Mouse (Mus musculus): ENCODE data around the gene Tuba3b. TPM values are rescaled to one million over a fixed set of nuclear protein-coding genes. Genes with fewer than 3 reads are reported as not detected.
A peak's percentile ranks its signal among the peaks of the same experiment; 100 is the strongest.

The Tuba3b gene
- polyA plus RNA-seq, 1 experiment from 2014 or later: not detected

GRCm38 (mm10) chr6:145598794-145599555 is 16.6 kb upstream of the Tuba3b start:
- WGBS: 45% methylated on average over 11 of the region's 11 CpGs
- ATAC-seq (ENCODE audit: low read depth): no peak

GRCm38 (mm10) chr6:145604126-145604525 is 11.4 kb upstream of the Tuba3b start:
- WGBS: 42% methylated on average over 2 of the region's 2 CpGs
- H3K36me3 ChIP-seq (ENCODE audit: control insufficient read depth, insufficient read depth, low read length): no peaks in the 10 kb centered on the region
- no peak for DNase-seq (ENCODE audit: low spot score)
- no peaks in the 10 kb centered on the region for H3K27me3 ChIP-seq (replicated peaks; ENCODE audit: control insufficient read depth, insufficient read depth, low read length)
- no peak overlapping the region for H3K27ac ChIP-seq (replicated peaks; ENCODE audit: low read depth, low read length)
- H3K4me3 ChIP-seq (ENCODE audit: low read depth, low read length): no peak overlapping the region
- H3K4me1 ChIP-seq (ENCODE audit: control insufficient read depth, insufficient read depth, low read length): peaks cover 6% of the 10 kb centered on the region
- H3K9me3 ChIP-seq (ENCODE audit: control insufficient read depth, low read length): no peaks in the 10 kb centered on the region
- H3K4me2 ChIP-seq (ENCODE audit: low read depth, low read length): no peak overlapping the region
- no peak for ATAC-seq (ENCODE audit: low read depth)
- H3K9ac ChIP-seq (ENCODE audit: low read depth, low read length): no peak overlapping the region

More at GRCm38 (mm10) chr6:145598794-145599555, 16.6 kb upstream of the Tuba3b start:
- Histone ChIP-seq H3K9me3 (ENCODE audit: control insufficient read depth, low read length) (no peaks in the 10 kb centered on the region), H3K4me3 (ENCODE audit: low read depth, low read length) (no peak overlapping the region), H3K9ac (ENCODE audit: low read depth, low read length) (no peak overlapping the region), H3K27me3 (replicated peaks; ENCODE audit: control insufficient read depth, insufficient read depth, low read length) (no peaks in the 10 kb centered on the region), H3K4me2 (ENCODE audit: low read depth, low read length) (no peak overlapping the region), H3K27ac (replicated peaks; ENCODE audit: low read depth, low read length) (no peak overlapping the region), H3K36me3 (ENCODE audit: control insufficient read depth, insufficient read depth, low read length) (no peaks in the 10 kb centered on the region), H3K4me1 (ENCODE audit: control insufficient read depth, insufficient read depth, low read length) (peaks cover 8% of the 10 kb centered on the region)
- peak; percentile 47 for DNase-seq (ENCODE audit: low spot score)

GRCm38 (mm10) chr6:145604648-145605047 is 10.9 kb upstream of the Tuba3b start:
- ATAC-seq (ENCODE audit: low read depth) (no peak), DNase-seq (ENCODE audit: low spot score) (no peak)
- no peak overlapping the region for H3K4me3 ChIP-seq (ENCODE audit: low read depth, low read length)
- H3K9ac ChIP-seq (ENCODE audit: low read depth, low read length): no peak overlapping the region
- H3K27me3 ChIP-seq (replicated peaks; ENCODE audit: control insufficient read depth, insufficient read depth, low read length): no peaks in the 10 kb centered on the region
- no peaks in the 10 kb centered on the region for H3K9me3 ChIP-seq (ENCODE audit: control insufficient read depth, low read length)
- no peak overlapping the region for H3K4me2 ChIP-seq (ENCODE audit: low read depth, low read length)
- peaks cover 4% of the 10 kb centered on the region; the same call in 1 of the 2 replicates for H3K4me1 ChIP-seq (ENCODE audit: control insufficient read depth, insufficient read depth, low read length)
- no peak overlapping the region for H3K27ac ChIP-seq (replicated peaks; ENCODE audit: low read depth, low read length)
- WGBS: 55% methylated on average over 4 of the region's 4 CpGs
- H3K36me3 ChIP-seq (ENCODE audit: control insufficient read depth, insufficient read depth, low read length): no peaks in the 10 kb centered on the region

GRCm38 (mm10) chr6:145605203-145605602 is 10.4 kb upstream of the Tuba3b start:
- Histone ChIP-seq H3K4me2 (ENCODE audit: low read depth, low read length) (no peak overlapping the region), H3K36me3 (ENCODE audit: control insufficient read depth, insufficient read depth, low read length) (no peaks in the 10 kb centered on the region), H3K4me1 (ENCODE audit: control insufficient read depth, insufficient read depth, low read length) (peaks cover 4% of the 10 kb centered on the region; the same call in 1 of the 2 replicates), H3K4me3 (ENCODE audit: low read depth, low read length) (no peak overlapping the region), H3K9ac (ENCODE audit: low read depth, low read length) (no peak overlapping the region), H3K27ac (replicated peaks; ENCODE audit: low read depth, low read length) (no peak overlapping the region), H3K9me3 (ENCODE audit: control insufficient read depth, low read length) (no peaks in the 10 kb centered on the region), H3K27me3 (replicated peaks; ENCODE audit: control insufficient read depth, insufficient read depth, low read length) (no peaks in the 10 kb centered on the region)
- DNase-seq (ENCODE audit: low spot score): peak; percentile 40
- no peak for ATAC-seq (ENCODE audit: low read depth)
- 17% methylated on average over 3 of the region's 3 CpGs for WGBS

- no peak overlapping the region for H3K27ac ChIP-seq (replicated peaks; ENCODE audit: low read depth, low read length)
- ATAC-seq (ENCODE audit: low read depth): no peak
- H3K9me3 ChIP-seq (ENCODE audit: control insufficient read depth, low read length): no peaks in the 10 kb centered on the region
- H3K27me3 ChIP-seq (replicated peaks; ENCODE audit: control insufficient read depth, insufficient read depth, low read length): no peaks in the 10 kb centered on the region
- no peak overlapping the region for H3K4me3 ChIP-seq (ENCODE audit: low read depth, low read length)
- H3K4me2 ChIP-seq (ENCODE audit: low read depth, low read length): no peak overlapping the region
- no peak overlapping the region for H3K9ac ChIP-seq (ENCODE audit: low read depth, low read length)
- H3K4me1 ChIP-seq (ENCODE audit: control insufficient read depth, insufficient read depth, low read length): peaks cover 4% of the 10 kb centered on the region; the same call in 1 of the 2 replicates
- 70% methylated on average over 4 of the region's 4 CpGs for WGBS
- no peak for DNase-seq (ENCODE audit: low spot score)
- no peaks in the 10 kb centered on the region for H3K36me3 ChIP-seq (ENCODE audit: control insufficient read depth, insufficient read depth, low read length)
Observed at GRCm38 (mm10) chr6:145607746-145608145, 7.8 kb upstream of the Tuba3b start.

- Histone ChIP-seq H3K27ac (replicated peaks; ENCODE audit: low read depth, low read length) (no peak overlapping the region), H3K27me3 (replicated peaks; ENCODE audit: control insufficient read depth, insufficient read depth, low read length) (no peaks in the 10 kb centered on the region), H3K36me3 (ENCODE audit: control insufficient read depth, insufficient read depth, low read length) (no peaks in the 10 kb centered on the region), H3K4me3 (ENCODE audit: low read depth, low read length) (no peak overlapping the region), H3K9ac (ENCODE audit: low read depth, low read length) (no peak overlapping the region), H3K9me3 (ENCODE audit: control insufficient read depth, low read length) (no peaks in the 10 kb centered on the region), H3K4me1 (ENCODE audit: control insufficient read depth, insufficient read depth, low read length) (peaks cover 4% of the 10 kb centered on the region; the same call in 1 of the 2 replicates), H3K4me2 (ENCODE audit: low read depth, low read length) (no peak overlapping the region)
- WGBS: 91% methylated on average over 5 of the region's 5 CpGs
- DNase-seq (ENCODE audit: low spot score) (no peak), ATAC-seq (ENCODE audit: low read depth) (no peak)
Observed at GRCm38 (mm10) chr6:145608693-145609092, 6.9 kb upstream of the Tuba3b start.

GRCm38 (mm10) chr6:145610901-145611300 is 4.7 kb upstream of the Tuba3b start:
- no peaks in the 10 kb centered on the region for H3K36me3 ChIP-seq (ENCODE audit: control insufficient read depth, insufficient read depth, low read length)
- no peak overlapping the region for H3K9ac ChIP-seq (ENCODE audit: low read depth, low read length)
- no peak overlapping the region for H3K4me3 ChIP-seq (ENCODE audit: low read depth, low read length)
- H3K4me2 ChIP-seq (ENCODE audit: low read depth, low read length): no peak overlapping the region
- H3K27ac ChIP-seq (replicated peaks; ENCODE audit: low read depth, low read length): no peak overlapping the region
- 88% methylated on average over 5 of the region's 5 CpGs for WGBS
- DNase-seq (ENCODE audit: low spot score) (no peak), ATAC-seq (ENCODE audit: low read depth) (no peak)
- no peaks in the 10 kb centered on the region for H3K4me1 ChIP-seq (ENCODE audit: control insufficient read depth, insufficient read depth, low read length)
- H3K9me3 ChIP-seq (ENCODE audit: control insufficient read depth, low read length): no peaks in the 10 kb centered on the region
- H3K27me3 ChIP-seq (replicated peaks; ENCODE audit: control insufficient read depth, insufficient read depth, low read length): no peaks in the 10 kb centered on the region

GRCm38 (mm10) chr6:145612611-145613010 is 2.9 kb upstream of the Tuba3b start:
- no peaks in the 10 kb centered on the region for H3K36me3 ChIP-seq (ENCODE audit: control insufficient read depth, insufficient read depth, low read length)
- 85% methylated on average over 3 of the region's 3 CpGs for WGBS

GRCm38 (mm10) chr6:145614219-145614618 is 1.3 kb upstream of the Tuba3b start, which contains the start of gene Lmntd1:
TSS of gene Lmntd1 (minus strand) at chr6:145614319.
- Histone ChIP-seq H3K27me3 (replicated peaks; ENCODE audit: control insufficient read depth, insufficient read depth, low read length) (no peaks in the 10 kb centered on the region), H3K9ac (ENCODE audit: low read depth, low read length) (no peak within 1 kb of the TSS), H3K4me1 (ENCODE audit: control insufficient read depth, insufficient read depth, low read length) (no peaks in the 10 kb centered on the region), H3K4me2 (ENCODE audit: low read depth, low read length) (no peak within 1 kb of the TSS), H3K27ac (replicated peaks; ENCODE audit: low read depth, low read length) (no peak within 1 kb of the TSS), H3K9me3 (ENCODE audit: control insufficient read depth, low read length) (no peaks in the 10 kb centered on the region), H3K4me3 (ENCODE audit: low read depth, low read length) (no peak within 1 kb of the TSS), H3K36me3 (ENCODE audit: control insufficient read depth, insufficient read depth, low read length) (no peaks in the 10 kb centered on the region)
- no peak for DNase-seq (ENCODE audit: low spot score)
- WGBS: 67% methylated on average over 7 of the region's 7 CpGs
- no peak for ATAC-seq (ENCODE audit: low read depth)

More at GRCm38 (mm10) chr6:145612611-145613010, 2.9 kb upstream of the Tuba3b start:
- no peak overlapping the region for H3K9ac ChIP-seq (ENCODE audit: low read depth, low read length)
- H3K4me3 ChIP-seq (ENCODE audit: low read depth, low read length): no peak overlapping the region
- H3K4me1 ChIP-seq (ENCODE audit: control insufficient read depth, insufficient read depth, low read length): no peaks in the 10 kb centered on the region
- DNase-seq (ENCODE audit: low spot score) (no peak), ATAC-seq (ENCODE audit: low read depth) (no peak)
- no peaks in the 10 kb centered on the region for H3K27me3 ChIP-seq (replicated peaks; ENCODE audit: control insufficient read depth, insufficient read depth, low read length)
- H3K9me3 ChIP-seq (ENCODE audit: control insufficient read depth, low read length): no peaks in the 10 kb centered on the region
- H3K27ac ChIP-seq (replicated peaks; ENCODE audit: low read depth, low read length): no peak overlapping the region
- no peak overlapping the region for H3K4me2 ChIP-seq (ENCODE audit: low read depth, low read length)

Data from embryonic facial prominence, embryonic 14.5 days (tissue).